ENCODE assay signal across 9 mouse cellular contexts in genomic region chr6:53881235-53881606, GRCm38 (mm10).
A peak's percentile ranks its signal among the peaks of the same experiment; 100 is the strongest.
DNase-seq lines count a peak whose midpoint lies in the region; ATAC-seq and TF ChIP-seq lines count a peak whose summit lies in the region.
"Had no signal": no experiment of that assay in that cellular context is flagged by ENCODE, and none has a peak within 500 bp of the region (broad histone marks: within the 10 kb centered on the region; RNA-seq: fewer than 3 reads in every experiment).

No protein-coding gene starts in this region.

- ATAC-seq in heart, embryonic 16.5 days (replicated peaks; ENCODE audit: extremely low read depth, insufficient read depth, low FRiP score), result no peak
- ATAC-seq in liver, embryonic 15.5 days (ENCODE audit: insufficient read depth), result no peak

- H3K9ac ChIP-seq in heart, adult 2 months (ENCODE audit: low read depth, low read length), result no peak overlapping the region; the same call in 1 of the 2 replicates
- H3K9ac ChIP-seq in heart, embryonic 16.5 days (ENCODE audit: low read length), result no peak overlapping the region
- no peak overlapping the region for H3K9ac ChIP-seq in liver, embryonic 15.5 days

- H3K9me3 ChIP-seq in heart, embryonic 16.5 days (replicated peaks; ENCODE audit: control insufficient read depth, low read length), result no peaks in the 10 kb centered on the region
- H3K9me3 ChIP-seq in liver, embryonic 15.5 days (replicated peaks), result no peaks in the 10 kb centered on the region

- H3K36me3 ChIP-seq in heart, adult 2 months (ENCODE audit: control insufficient read depth, insufficient read depth, low read length), result no peaks in the 10 kb centered on the region
- H3K36me3 ChIP-seq in heart, embryonic 16.5 days (ENCODE audit: control insufficient read depth, insufficient read depth), result no peaks in the 10 kb centered on the region
- no peaks in the 10 kb centered on the region for H3K36me3 ChIP-seq in liver, embryonic 15.5 days (replicated peaks)

- TF ChIP-seq EP300 in heart, adult 2 months (IDR thresholded peaks at IDR 0.05; ENCODE audit: insufficient read depth, low read depth, low read length), result no peak

- no peak for DNase-seq in heart, adult 2 months
- no peak for DNase-seq in heart, adult 9 months (ENCODE audit: low spot score in 2 of 2)
- peak; percentile 28 for DNase-seq in R1 (ENCODE audit: low read depth, low spot score)
- no peak for DNase-seq in testis, postnatal 10 days (ENCODE audit: low spot score)
- no peak for DNase-seq in thymus, adult 18-20 months
- DNase-seq in thymus, postnatal 25 days, result no peak
- DNase-seq: adrenal gland, postnatal 25 days had no signal

- peak overlapping the region; percentile 31 for H3K4me3 ChIP-seq in heart, adult 2 months
- no peak overlapping the region for H3K4me3 ChIP-seq in heart, embryonic 16.5 days (ENCODE audit: low read length)
- H3K4me3 ChIP-seq in liver, embryonic 15.5 days (replicated peaks), result no peak overlapping the region

- H3K4me1 ChIP-seq in heart, adult 2 months (ENCODE audit: control insufficient read depth, insufficient read depth, low read length), result peaks cover 15% of the 10 kb centered on the region
- H3K4me1 ChIP-seq in heart, embryonic 16.5 days (ENCODE audit: control insufficient read depth, insufficient read depth, low read length), result no peaks in the 10 kb centered on the region
- H3K4me1 ChIP-seq in liver, embryonic 15.5 days (replicated peaks), result no peaks in the 10 kb centered on the region

- no peaks in the 10 kb centered on the region for H3K27me3 ChIP-seq in heart, adult 2 months (ENCODE audit: control insufficient read depth, insufficient read depth, low read length)
- no peaks in the 10 kb centered on the region for H3K27me3 ChIP-seq in heart, embryonic 16.5 days (ENCODE audit: control insufficient read depth, insufficient read depth, low read length)
- no peaks in the 10 kb centered on the region for H3K27me3 ChIP-seq in liver, embryonic 15.5 days

- H3K4me2 ChIP-seq in heart, embryonic 16.5 days (ENCODE audit: low read depth, low read length), result peak overlapping the region; percentile 52
- peak overlapping the region; percentile 23 for H3K4me2 ChIP-seq in liver, embryonic 15.5 days

- peak overlapping the region; percentile 89 for H3K27ac ChIP-seq in heart, adult 2 months
- H3K27ac ChIP-seq in heart, embryonic 16.5 days (ENCODE audit: low read length), result peak overlapping the region; percentile 75
- H3K27ac ChIP-seq in liver, embryonic 15.5 days (replicated peaks), result no peak overlapping the region

- no peak for TF ChIP-seq CTCF in heart, adult 2 months (IDR thresholded peaks at IDR 0.05)

- 28% methylated on average over 5 of the region's 5 CpGs for WGBS in heart, adult 2 months
- WGBS in heart, embryonic 16.5 days, result 39% methylated on average over 5 of the region's 5 CpGs
- WGBS in liver, embryonic 15.5 days (ENCODE audit: insufficient replicate concordance), result 32% methylated on average over 5 of the region's 5 CpGs

- H3K79me2 ChIP-seq in heart, adult 2 months (replicated peaks; ENCODE audit: control insufficient read depth, insufficient read depth, low read length), result no peaks in the 10 kb centered on the region

- intact Hi-C loops in heart, adult 2 months (cut with DNase I), result loop anchor here (2.0 kb wide), 1 partner anchor 60 kb away; the partner anchor contains the start of gene Tril

- no peak for TF ChIP-seq POLR2A in heart, adult 2 months (IDR thresholded peaks at IDR 0.05; ENCODE audit: insufficient read depth, low read depth, low read length)
